Mouse (Mus musculus): ENCODE data around the gene Serpina10. TPM values are rescaled to one million over a fixed set of nuclear protein-coding genes. Genes with fewer than 3 reads are reported as not detected.

Serpina10 gene
- polyA plus RNA-seq, 1 experiment from 2014 or later = 4.6 TPM

GRCm38 (mm10) chr12:103656848-103657626, 25.8 kb upstream of the Serpina10 start, which contains the start of gene Serpina6:
Serpina6 (minus strand) TSS chr12:103657212.
- no peak within 1 kb of the TSS for H3K9ac ChIP-seq
- ATAC-seq (ENCODE audit: insufficient read depth, low FRiP score, low read depth) = peak; percentile 46; the same call in 1 of the 2 replicates
- no peak within 1 kb of the TSS; the same call in 1 of the 2 replicates for H3K4me2 ChIP-seq
- 65% methylated on average over 9 of the region's 9 CpGs for WGBS
- H3K27ac ChIP-seq = no peak within 1 kb of the TSS
- no peaks in the 10 kb centered on the region for H3K9me3 ChIP-seq
- H3K4me1 ChIP-seq = no peaks in the 10 kb centered on the region
- H3K27me3 ChIP-seq (replicated peaks) = no peaks in the 10 kb centered on the region
- no peaks in the 10 kb centered on the region for H3K36me3 ChIP-seq
- H3K4me3 ChIP-seq (replicated peaks) = no peak within 1 kb of the TSS

DNA sequence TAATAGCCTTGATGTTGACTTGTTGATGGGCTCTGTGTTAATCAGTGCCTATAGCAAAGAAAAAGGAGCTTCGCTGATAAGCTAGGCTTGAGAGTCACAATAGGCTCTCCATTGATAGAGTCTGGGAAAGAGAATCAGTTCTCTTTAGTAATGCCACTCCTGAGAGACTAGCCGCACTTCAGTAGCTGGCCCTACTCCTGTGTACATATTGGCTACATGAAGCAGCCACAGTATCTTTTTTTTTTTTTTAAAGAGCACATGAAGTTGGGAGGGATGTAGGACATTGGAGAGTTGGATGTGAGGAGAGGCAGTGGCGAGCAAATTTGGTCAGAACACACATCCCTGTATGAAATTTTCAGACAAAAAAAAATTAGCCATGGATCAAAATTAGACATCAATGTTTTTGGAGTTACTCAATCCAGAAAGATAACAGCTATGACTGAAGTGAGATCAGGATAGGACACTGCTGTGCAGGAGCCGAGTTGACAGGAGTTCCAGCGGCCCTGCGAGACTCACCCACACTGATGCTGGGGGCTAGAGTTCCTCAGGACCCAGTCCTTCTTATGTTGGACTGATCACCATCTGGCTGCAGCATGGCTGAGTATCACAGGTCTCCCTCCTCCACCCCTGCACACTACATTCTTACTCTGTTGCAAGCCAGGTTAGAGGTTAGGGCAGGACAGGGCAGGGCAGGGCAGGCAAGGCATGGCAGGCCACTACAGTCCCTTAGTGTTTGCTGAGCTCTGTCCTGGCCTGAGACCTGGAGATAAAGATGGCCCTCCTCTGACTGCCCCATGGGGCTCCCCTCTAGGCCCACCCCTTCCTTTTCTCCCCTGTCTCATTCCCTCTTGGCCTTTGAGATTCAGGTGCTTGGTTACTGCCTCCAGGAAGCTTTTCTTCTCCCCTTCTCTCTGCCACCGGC, 24.1 kb upstream of the Serpina10 start:
- 0 out of 2 replicates have a peak, but pooled peaks have one; percentile 21 for ATAC-seq (ENCODE audit: insufficient read depth, low FRiP score, low read depth)
- no peaks in the 10 kb centered on the region for H3K9me3 ChIP-seq
- WGBS = 80% methylated on average over 7 of the region's 7 CpGs

DNA sequence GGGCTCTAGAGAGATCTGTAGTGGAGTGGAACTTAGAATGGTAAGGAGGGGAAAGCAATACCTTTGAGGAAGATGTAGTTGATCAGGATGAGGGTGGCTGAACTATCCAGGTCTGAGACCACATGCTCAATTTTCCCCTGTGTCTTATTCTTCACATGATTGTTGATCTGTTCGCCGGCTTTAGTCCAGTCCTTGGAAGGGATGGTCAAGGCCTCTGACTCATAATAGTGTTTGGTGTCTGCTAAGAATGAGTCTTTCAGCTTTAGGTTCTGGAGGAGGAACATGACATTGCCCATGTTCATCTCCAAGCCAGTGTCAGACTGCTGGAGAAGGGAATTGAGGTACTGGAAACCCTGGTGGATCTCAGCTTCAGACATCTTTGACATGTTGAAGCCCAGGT, 22.6 kb upstream of the Serpina10 start:
- Histone ChIP-seq H3K9me3 (no peaks in the 10 kb centered on the region), H3K27me3 (replicated peaks) (no peaks in the 10 kb centered on the region), H3K27ac (no peak overlapping the region), H3K4me3 (replicated peaks) (no peak overlapping the region), H3K9ac (no peak overlapping the region), H3K4me1 (no peaks in the 10 kb centered on the region), H3K4me2 (no peak overlapping the region), H3K36me3 (no peaks in the 10 kb centered on the region)
- WGBS = 91% methylated on average over 2 of the region's 2 CpGs
- ATAC-seq (ENCODE audit: insufficient read depth, low FRiP score, low read depth) = no peak

More for the DNA sequence above, 24.1 kb upstream of the Serpina10 start:
- Histone ChIP-seq H3K4me2 (no peak overlapping the region), H3K27me3 (replicated peaks) (no peaks in the 10 kb centered on the region), H3K27ac (no peak overlapping the region), H3K4me1 (no peaks in the 10 kb centered on the region), H3K9ac (no peak overlapping the region), H3K4me3 (replicated peaks) (no peak overlapping the region), H3K36me3 (no peaks in the 10 kb centered on the region)

- 69% methylated on average over 2 of the region's 2 CpGs for WGBS
- Histone ChIP-seq H3K9me3 (no peaks in the 10 kb centered on the region), H3K4me2 (no peak overlapping the region), H3K27me3 (replicated peaks) (no peaks in the 10 kb centered on the region), H3K27ac (no peak overlapping the region), H3K9ac (no peak overlapping the region), H3K4me3 (replicated peaks) (no peak overlapping the region), H3K36me3 (no peaks in the 10 kb centered on the region), H3K4me1 (no peaks in the 10 kb centered on the region)
- ATAC-seq (ENCODE audit: insufficient read depth, low FRiP score, low read depth) = no peak
Observed at GRCm38 (mm10) chr12:103646314-103646713, 15.1 kb upstream of the Serpina10 start.

GRCm38 (mm10) chr12:103644601-103645000, 13.4 kb upstream of the Serpina10 start:
- WGBS = 22% methylated on average over 5 of the region's 5 CpGs
- Histone ChIP-seq H3K4me2 (no peak overlapping the region), H3K4me3 (replicated peaks) (no peak overlapping the region), H3K4me1 (no peaks in the 10 kb centered on the region), H3K36me3 (no peaks in the 10 kb centered on the region), H3K27me3 (replicated peaks) (no peaks in the 10 kb centered on the region), H3K9me3 (no peaks in the 10 kb centered on the region), H3K27ac (no peak overlapping the region), H3K9ac (no peak overlapping the region)
- ATAC-seq (ENCODE audit: insufficient read depth, low FRiP score, low read depth) = no peak

GRCm38 (mm10) chr12:103643818-103644217, 12.6 kb upstream of the Serpina10 start:
- ATAC-seq (ENCODE audit: insufficient read depth, low FRiP score, low read depth) = no peak
- no peak overlapping the region for H3K4me3 ChIP-seq (replicated peaks)
- H3K4me1 ChIP-seq = no peaks in the 10 kb centered on the region
- no peak overlapping the region for H3K27ac ChIP-seq
- H3K9ac ChIP-seq = no peak overlapping the region
- no peak overlapping the region for H3K4me2 ChIP-seq
- 74% methylated on average over 3 of the region's 3 CpGs for WGBS
- no peaks in the 10 kb centered on the region for H3K27me3 ChIP-seq (replicated peaks)
- no peaks in the 10 kb centered on the region for H3K9me3 ChIP-seq
- no peaks in the 10 kb centered on the region for H3K36me3 ChIP-seq

DNA sequence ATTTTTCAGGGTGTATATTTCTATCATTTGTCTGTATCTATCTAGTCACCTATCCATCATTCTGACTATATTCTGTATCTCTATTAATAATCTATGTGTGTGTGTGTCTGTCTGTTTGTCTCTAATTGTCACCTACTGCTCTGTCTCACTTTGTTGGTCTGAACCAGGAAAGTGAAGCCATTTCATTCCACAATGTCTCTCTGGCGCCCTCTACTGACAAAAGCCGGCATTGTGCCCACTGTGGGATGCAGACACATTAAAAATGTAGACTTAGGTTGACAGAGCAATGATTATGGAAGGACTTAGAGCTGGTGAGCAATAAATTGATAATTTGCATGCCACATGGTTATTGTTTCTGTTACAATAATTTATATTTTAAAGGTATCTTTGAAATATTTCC, 12.1 kb upstream of the Serpina10 start:
- Histone ChIP-seq H3K9me3 (no peaks in the 10 kb centered on the region), H3K4me2 (no peak overlapping the region), H3K4me1 (no peaks in the 10 kb centered on the region), H3K9ac (no peak overlapping the region), H3K27ac (no peak overlapping the region), H3K4me3 (replicated peaks) (no peak overlapping the region), H3K36me3 (no peaks in the 10 kb centered on the region), H3K27me3 (replicated peaks) (no peaks in the 10 kb centered on the region)
- 0% methylated on average over 2 of the region's 2 CpGs for WGBS
- no peak for ATAC-seq (ENCODE audit: insufficient read depth, low FRiP score, low read depth)

DNA sequence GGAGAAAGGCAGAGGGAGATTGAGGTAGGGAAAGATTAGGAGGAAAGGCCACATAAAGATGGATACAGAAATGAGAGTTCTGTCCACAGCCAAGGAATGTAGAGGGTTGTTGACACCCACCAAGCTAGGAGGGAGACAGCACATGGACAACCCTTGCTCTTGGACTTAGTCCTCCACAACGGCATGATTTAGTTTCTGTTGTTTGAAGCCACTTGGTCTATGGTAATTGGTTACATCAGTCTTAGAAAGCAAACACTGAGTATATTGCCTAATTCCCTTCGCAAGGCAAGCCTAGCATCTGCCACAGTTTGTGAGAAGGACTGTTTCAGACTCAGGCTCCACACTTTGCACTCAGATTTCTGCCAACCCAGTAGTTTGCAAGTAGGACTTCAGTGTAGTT, 4.6 kb upstream of the Serpina10 start:
- Histone ChIP-seq H3K4me2 (no peak overlapping the region), H3K4me3 (replicated peaks) (no peak overlapping the region), H3K36me3 (no peaks in the 10 kb centered on the region), H3K27ac (no peak overlapping the region), H3K9ac (no peak overlapping the region), H3K27me3 (replicated peaks) (no peaks in the 10 kb centered on the region), H3K9me3 (no peaks in the 10 kb centered on the region), H3K4me1 (no peaks in the 10 kb centered on the region)
- ATAC-seq (ENCODE audit: insufficient read depth, low FRiP score, low read depth) = no peak
- WGBS = 85% methylated on average over 2 of the region's 2 CpGs

- Histone ChIP-seq H3K4me1 (no peaks in the 10 kb centered on the region), H3K9me3 (no peaks in the 10 kb centered on the region), H3K27ac (no peak overlapping the region), H3K27me3 (replicated peaks) (no peaks in the 10 kb centered on the region), H3K36me3 (no peaks in the 10 kb centered on the region), H3K4me3 (replicated peaks) (no peak overlapping the region), H3K9ac (no peak overlapping the region), H3K4me2 (no peak overlapping the region)
- 85% methylated on average over 2 of the region's 2 CpGs for WGBS
- ATAC-seq (ENCODE audit: insufficient read depth, low FRiP score, low read depth) = no peak
Observed at GRCm38 (mm10) chr12:103634430-103634829, 3.2 kb upstream of the Serpina10 start.

DNA sequence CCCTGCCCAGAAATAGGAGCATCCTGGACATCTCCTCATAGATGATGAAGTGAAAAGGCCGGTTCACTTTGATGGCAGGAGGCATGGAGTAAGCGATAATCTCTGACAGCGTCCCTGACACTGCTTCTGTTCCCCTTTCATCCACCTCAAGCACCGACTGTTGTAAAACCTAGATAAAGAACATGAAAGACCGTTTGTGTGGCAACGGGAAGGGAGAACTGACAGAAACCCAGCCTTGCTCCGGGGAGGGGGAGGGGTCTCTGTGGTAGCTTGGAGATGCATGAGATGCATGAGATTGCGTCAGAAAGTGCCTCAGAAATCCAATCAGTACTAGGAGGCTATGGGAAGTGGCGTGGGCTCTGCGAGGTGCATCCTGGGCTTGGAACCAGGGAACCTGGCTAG, 14.4 kb downstream of the Serpina10 start:
- Histone ChIP-seq H3K9me3 (no peaks in the 10 kb centered on the region), H3K9ac (no peak overlapping the region), H3K27me3 (replicated peaks) (no peaks in the 10 kb centered on the region), H3K4me2 (no peak overlapping the region), H3K4me3 (replicated peaks) (no peak overlapping the region), H3K36me3 (no peaks in the 10 kb centered on the region), H3K27ac (no peak overlapping the region), H3K4me1 (no peaks in the 10 kb centered on the region)
- ATAC-seq (ENCODE audit: insufficient read depth, low FRiP score, low read depth) = no peak
- WGBS = 67% methylated on average over 10 of the region's 10 CpGs

- H3K36me3 ChIP-seq = no peaks in the 10 kb centered on the region
- no peak overlapping the region for H3K4me2 ChIP-seq
- no peak overlapping the region for H3K9ac ChIP-seq
- no peaks in the 10 kb centered on the region for H3K9me3 ChIP-seq
- WGBS = 74% methylated on average over 4 of the region's 4 CpGs
- no peaks in the 10 kb centered on the region for H3K27me3 ChIP-seq (replicated peaks)
- H3K4me1 ChIP-seq = no peaks in the 10 kb centered on the region
- ATAC-seq (ENCODE audit: insufficient read depth, low FRiP score, low read depth) = no peak
- no peak overlapping the region for H3K27ac ChIP-seq
- no peak overlapping the region for H3K4me3 ChIP-seq (replicated peaks)
Observed at GRCm38 (mm10) chr12:103615734-103616133, 15.5 kb downstream of the Serpina10 start.

GRCm38 (mm10) chr12:103615141-103615540, 16.1 kb downstream of the Serpina10 start:
- no peak for ATAC-seq (ENCODE audit: insufficient read depth, low FRiP score, low read depth)
- H3K9ac ChIP-seq = no peak overlapping the region
- no peaks in the 10 kb centered on the region for H3K9me3 ChIP-seq
- no peaks in the 10 kb centered on the region for H3K27me3 ChIP-seq (replicated peaks)
- no peak overlapping the region for H3K4me3 ChIP-seq (replicated peaks)
- no peaks in the 10 kb centered on the region for H3K4me1 ChIP-seq
- H3K4me2 ChIP-seq = no peak overlapping the region
- WGBS = 84% methylated on average over 1 of the region's 1 CpGs
- no peak overlapping the region for H3K27ac ChIP-seq
- H3K36me3 ChIP-seq = no peaks in the 10 kb centered on the region

Measured in stomach, embryonic 15.5 days (tissue).